Mouse (Mus musculus) stomach, embryonic 14.5 days (tissue): ENCODE results near the gene Rab14. TPM values are rescaled to one million over a fixed set of nuclear protein-coding genes. Genes with fewer than 3 reads are reported as not detected.

Experiments
- ATAC-seq: fragments of 200-750 bp; cut with Nextera tagmentation; 2 replicates; pipeline ENCODE4 v1.8.0; 2017; ENCODE audit warnings: low read depth, moderate TSS enrichment; ENCODE audit not compliant: insufficient number of reproducible peaks, insufficient read depth, low FRiP score
- H3K27ac ChIP-seq: fragments of 300-500 bp; sonication (generic); 2 replicates; pipeline ENCODE4 v1.5.1; 2014; ENCODE audit warnings: mild to moderate bottlenecking, low read length, moderate library complexity, mixed read lengths
- H3K27me3 ChIP-seq: fragments of 300-500 bp; sonication (generic); 2 replicates; pipeline ENCODE4 v1.6.1; 2014; ENCODE audit warnings: low read length, control low read depth, mixed read lengths; ENCODE audit not compliant: control insufficient read depth, insufficient read depth
- H3K36me3 ChIP-seq: fragments of 300-500 bp; sonication (generic); 2 replicates; pipeline ENCODE4 v1.6.1; 2014; ENCODE audit warnings: mild to moderate bottlenecking, control low read depth, low read length, moderate library complexity, mixed read lengths; ENCODE audit not compliant: control insufficient read depth, insufficient read depth
- H3K4me1 ChIP-seq: fragments of 300-500 bp; sonication (generic); 2 replicates; pipeline ENCODE4 v1.6.1; 2014; ENCODE audit warnings: low read length, control low read depth, mixed read lengths; ENCODE audit not compliant: control insufficient read depth, insufficient read depth
- H3K4me2 ChIP-seq: fragments of 300-500 bp; sonication (generic); replicated peaks from 2 replicates; pipeline ENCODE4 v1.6.1; 2014; ENCODE audit warnings: low read depth, low read length, control low read depth
- H3K4me3 ChIP-seq: fragments of 300-500 bp; sonication (generic); 2 replicates; pipeline ENCODE4 v1.5.1; 2014; ENCODE audit warnings: low read depth, low read length, control low read depth
- H3K9ac ChIP-seq: fragments of 300-500 bp; sonication (generic); replicated peaks from 2 replicates; pipeline ENCODE4 v1.6.1; 2014; ENCODE audit warnings: low read depth, mild to moderate bottlenecking, control low read depth, low read length, moderate library complexity, mixed read lengths
- H3K9me3 ChIP-seq: fragments of 300-500 bp; sonication (generic); 2 replicates; pipeline ENCODE4 v1.6.1; 2016; ENCODE audit warnings: low read depth, low read length, control low read depth; ENCODE audit not compliant: control insufficient read depth
- WGBS: fragments of 180-500 bp; shearing (Covaris S2); extraction: QIAGEN DNeasy Blood & Tissue Kit; methylation state at CpG from one replicate; pipeline ENCODE4 v1.1.7; 2014; 5-methylcytosine and 5-hydroxymethylcytosine counted together
- polyA plus RNA-seq: library from polyadenylated mRNA; unstranded; fragments of >200 nt; fragmentation: Nextera tagmentation; extraction: Ambion mirVana; gene quantifications from 2 replicates; pipeline ENCODE4 v1.2.1, GENCODE M21; 2014

Rab14 gene
- polyA plus RNA-seq, 1 experiment from 2014 or later: 322 TPM

DNA sequence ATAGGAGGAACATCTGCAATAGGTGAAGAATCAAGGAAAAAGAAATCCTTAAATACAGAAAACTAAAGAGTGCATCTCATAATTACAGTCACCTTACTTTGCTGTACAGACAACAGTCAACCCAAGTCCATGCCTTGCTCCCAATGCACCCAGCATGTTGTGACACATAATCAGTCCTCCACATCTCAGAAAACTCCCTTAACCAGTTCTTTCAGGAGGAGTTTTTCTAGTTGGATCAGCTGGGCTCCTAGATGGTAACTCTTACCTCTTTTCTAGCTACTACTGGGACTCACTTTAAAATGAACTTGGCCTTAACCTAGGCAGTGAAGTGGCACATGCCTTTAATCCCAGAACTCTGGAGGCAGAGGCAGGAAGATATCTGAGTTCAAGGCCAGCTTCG is 6.9 kb downstream of the Rab14 start:
- H3K9ac ChIP-seq: no peak overlapping the region
- peaks cover 10% of the 10 kb centered on the region for H3K4me1 ChIP-seq
- WGBS: 72% methylated on average over 1 of the region's 1 CpGs
- H3K27ac ChIP-seq: no peak overlapping the region
- H3K9me3 ChIP-seq: no peaks in the 10 kb centered on the region
- H3K36me3 ChIP-seq: peaks cover 21% of the 10 kb centered on the region
- ATAC-seq: no peak
- H3K4me3 ChIP-seq: no peak overlapping the region
- no peaks in the 10 kb centered on the region for H3K27me3 ChIP-seq
- no peak overlapping the region for H3K4me2 ChIP-seq

DNA sequence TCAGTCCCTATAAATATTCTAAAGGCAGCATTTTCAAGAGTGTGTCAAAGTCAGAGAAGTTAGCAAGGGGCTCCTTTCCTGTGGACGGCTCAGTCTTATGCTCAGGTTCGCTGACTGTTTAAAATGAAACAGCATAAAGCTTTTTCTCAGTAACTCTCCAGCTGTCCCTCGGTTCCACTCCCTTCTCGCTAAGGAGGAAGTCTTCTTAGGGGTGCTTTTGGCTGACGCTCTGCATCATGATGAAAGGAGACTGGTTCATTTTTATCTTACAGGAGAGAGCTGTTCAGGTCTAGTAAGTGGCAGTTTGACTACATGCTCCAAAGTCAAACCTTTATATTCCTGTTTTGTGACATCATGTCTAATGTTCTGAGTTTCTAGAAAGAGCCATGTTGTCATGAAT is 12.0 kb downstream of the Rab14 start:
- Histone ChIP-seq H3K4me2 (no peak overlapping the region), H3K27ac (no peak overlapping the region), H3K4me3 (no peak overlapping the region), H3K4me1 (no peaks in the 10 kb centered on the region), H3K9ac (no peak overlapping the region), H3K36me3 (peaks cover 50% of the 10 kb centered on the region), H3K27me3 (no peaks in the 10 kb centered on the region), H3K9me3 (no peaks in the 10 kb centered on the region)
- no peak for ATAC-seq
- 80% methylated on average over 5 of the region's 5 CpGs for WGBS

DNA sequence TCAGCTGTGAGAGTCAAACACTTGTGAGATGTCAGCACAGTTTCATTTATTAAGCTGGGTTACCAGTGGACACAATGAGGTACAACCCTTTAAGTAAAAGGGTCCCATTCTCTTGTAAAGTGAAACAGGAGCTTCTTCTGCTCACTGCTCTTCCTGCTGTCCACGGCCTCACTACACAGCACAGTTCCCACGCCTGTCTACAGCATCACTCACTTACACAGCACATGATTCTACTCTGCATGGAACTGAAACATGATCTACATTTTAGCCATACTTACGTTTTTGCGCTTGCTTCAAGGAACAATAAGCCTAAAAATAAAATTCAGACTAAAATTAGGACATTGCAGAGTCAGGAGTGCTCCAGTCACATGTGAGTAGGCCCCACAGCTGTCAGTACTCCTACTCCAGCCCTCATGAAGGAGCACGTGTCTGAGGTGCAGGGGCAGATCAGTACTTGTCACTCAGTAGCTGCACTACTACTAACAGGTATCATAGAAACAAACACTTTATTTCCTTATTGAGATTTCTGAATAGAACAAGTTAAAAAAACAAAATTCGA is 17.7 kb downstream of the Rab14 start:
- Histone ChIP-seq H3K9ac (no peak overlapping the region), H3K4me2 (no peak overlapping the region), H3K27me3 (no peaks in the 10 kb centered on the region), H3K9me3 (no peaks in the 10 kb centered on the region), H3K4me3 (no peak overlapping the region), H3K36me3 (peaks cover 72% of the 10 kb centered on the region), H3K4me1 (no peaks in the 10 kb centered on the region), H3K27ac (no peak overlapping the region)
- WGBS: 91% methylated on average over 6 of the region's 6 CpGs
- no peak for ATAC-seq

GRCm38 (mm10) chr2:35178153-35178552 is 22.8 kb downstream of the Rab14 start:
- Histone ChIP-seq H3K27me3 (no peaks in the 10 kb centered on the region), H3K9me3 (no peaks in the 10 kb centered on the region), H3K9ac (no peak overlapping the region), H3K4me2 (no peak overlapping the region), H3K4me3 (no peak overlapping the region), H3K27ac (no peak overlapping the region), H3K36me3 (peaks cover 75% of the 10 kb centered on the region), H3K4me1 (no peaks in the 10 kb centered on the region)
- ATAC-seq: no peak
- WGBS: 73% methylated on average over 3 of the region's 3 CpGs

- 90% methylated on average over 12 of the region's 12 CpGs for WGBS
- Histone ChIP-seq H3K36me3 (peaks cover 84% of the 10 kb centered on the region), H3K9me3 (no peaks in the 10 kb centered on the region), H3K27ac (no peak overlapping the region), H3K4me3 (no peak overlapping the region), H3K4me2 (no peak overlapping the region), H3K27me3 (no peaks in the 10 kb centered on the region), H3K4me1 (no peaks in the 10 kb centered on the region), H3K9ac (no peak overlapping the region)
- no peak for ATAC-seq
Observed at GRCm38 (mm10) chr2:35175281-35176065, 25.4 kb downstream of the Rab14 start.

GRCm38 (mm10) chr2:35174100-35174499 is 26.8 kb downstream of the Rab14 start:
- 36% methylated on average over 5 of the region's 5 CpGs for WGBS
- no peak overlapping the region for H3K9ac ChIP-seq
- H3K27ac ChIP-seq: peak overlapping the region; percentile 48
- H3K4me2 ChIP-seq: no peak overlapping the region
- no peak overlapping the region for H3K4me3 ChIP-seq
- ATAC-seq: no peak
- no peaks in the 10 kb centered on the region for H3K27me3 ChIP-seq
- H3K4me1 ChIP-seq: no peaks in the 10 kb centered on the region
- H3K9me3 ChIP-seq: no peaks in the 10 kb centered on the region
- H3K36me3 ChIP-seq: peaks cover 82% of the 10 kb centered on the region

- H3K27ac ChIP-seq: no peak overlapping the region
- no peak overlapping the region for H3K4me2 ChIP-seq
- 90% methylated on average over 5 of the region's 5 CpGs for WGBS
- no peaks in the 10 kb centered on the region for H3K4me1 ChIP-seq
- no peaks in the 10 kb centered on the region for H3K27me3 ChIP-seq
- no peak overlapping the region for H3K4me3 ChIP-seq
- H3K9ac ChIP-seq: no peak overlapping the region
- H3K9me3 ChIP-seq: no peaks in the 10 kb centered on the region
- peaks cover 80% of the 10 kb centered on the region for H3K36me3 ChIP-seq
- ATAC-seq: peak; percentile 28; the same call in 1 of the 2 replicates
Observed at GRCm38 (mm10) chr2:35173666-35174065, 27.3 kb downstream of the Rab14 start.

GRCm38 (mm10) chr2:35172246-35172645 is 28.7 kb downstream of the Rab14 start:
- H3K4me1 ChIP-seq: no peaks in the 10 kb centered on the region
- H3K4me2 ChIP-seq: no peak overlapping the region
- no peaks in the 10 kb centered on the region for H3K27me3 ChIP-seq
- H3K27ac ChIP-seq: no peak overlapping the region
- H3K9me3 ChIP-seq: no peaks in the 10 kb centered on the region
- H3K9ac ChIP-seq: no peak overlapping the region
- no peak overlapping the region for H3K4me3 ChIP-seq
- peaks cover 85% of the 10 kb centered on the region for H3K36me3 ChIP-seq
- no peak; the same call in 1 of the 2 replicates for ATAC-seq
- 87% methylated on average over 4 of the region's 4 CpGs for WGBS
